8 mouse cellular contexts compared by ENCODE assay signal in the genomic region with DNA sequence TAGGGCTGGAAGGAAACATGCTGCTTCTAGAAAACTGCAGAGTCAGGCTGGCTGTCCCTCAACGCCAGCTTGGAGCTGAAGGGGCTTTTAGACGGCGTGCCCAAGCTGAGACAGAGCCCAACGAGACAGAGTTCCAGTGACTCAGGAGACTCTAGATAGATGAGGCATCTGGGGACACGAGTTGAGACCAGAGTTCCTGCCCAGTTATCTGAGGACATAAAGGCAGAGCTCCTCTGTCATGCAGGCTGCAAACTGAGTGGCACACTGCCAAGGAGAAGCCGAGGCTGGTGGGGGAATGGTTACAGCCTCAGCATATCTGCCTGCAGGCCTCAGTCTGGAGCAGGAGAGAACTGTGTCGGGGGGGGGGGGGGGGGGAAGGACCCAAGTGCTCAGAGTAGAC.
DNase-seq lines count a peak whose midpoint lies in the region; ATAC-seq and TF ChIP-seq lines count a peak whose summit lies in the region.

No protein-coding gene starts in this region.

- no peak overlapping the region for H3K27ac ChIP-seq in liver, adult 2 months (replicated peaks; ENCODE audit: insufficient read depth, low read depth, low read length)
- peak overlapping the region; percentile 49 for H3K27ac ChIP-seq in neural tube, embryonic 13.5 days (replicated peaks)

- H3K27me3 ChIP-seq in liver, adult 2 months (ENCODE audit: control insufficient read depth, insufficient read depth, low read length) = no peaks in the 10 kb centered on the region
- no peaks in the 10 kb centered on the region for H3K27me3 ChIP-seq in neural tube, embryonic 13.5 days

- H3K4me2 ChIP-seq in neural tube, embryonic 13.5 days = no peak overlapping the region

- H3K79me2 ChIP-seq in liver, adult 2 months (ENCODE audit: control insufficient read depth, insufficient read depth, low read length) = no peaks in the 10 kb centered on the region; the same call in 1 of the 2 replicates

- 58% methylated on average over 7 of the region's 7 CpGs for WGBS in liver, adult 2 months
- WGBS in neural tube, embryonic 13.5 days = 28% methylated on average over 7 of the region's 7 CpGs

- H3K4me1 ChIP-seq in liver, adult 2 months (ENCODE audit: control insufficient read depth, insufficient read depth, low read length) = no peaks in the 10 kb centered on the region
- H3K4me1 ChIP-seq in neural tube, embryonic 13.5 days (replicated peaks) = peaks cover 39% of the 10 kb centered on the region

- no peak overlapping the region for H3K4me3 ChIP-seq in liver, adult 2 months (ENCODE audit: insufficient read depth, low read depth, low read length)
- no peak overlapping the region for H3K4me3 ChIP-seq in neural tube, embryonic 13.5 days

- no peaks in the 10 kb centered on the region for H3K9me3 ChIP-seq in neural tube, embryonic 13.5 days

- TF ChIP-seq CTCF in liver, adult 2 months (IDR thresholded peaks at IDR 0.05; ENCODE audit: low read depth, low read length) = no peak

- H3K9ac ChIP-seq in liver, adult 2 months (ENCODE audit: low read depth, low read length) = no peak overlapping the region
- no peak overlapping the region for H3K9ac ChIP-seq in neural tube, embryonic 13.5 days

- DNase-seq in monocyte, adult 2 months (ENCODE audit: low read depth in 1 of 2, low spot score in 2 of 2) = peak; percentile 26 to 30
- peak; percentile 65 to 66 for DNase-seq in cerebellum, postnatal 36 days
- peak; percentile 78 for DNase-seq in heart, adult 8-10 months (ENCODE audit: low spot score)
- peak; percentile 34 for DNase-seq in kidney, adult 9 months
- DNase-seq in liver, adult 2 months (ENCODE audit: extremely low read depth, low read depth, low spot score) = peak; percentile 17
- DNase-seq in thymus, postnatal 0 days (ENCODE audit: low spot score) = no peak

- ATAC-seq in monocyte, adult 5-6 weeks (replicated peaks; ENCODE audit: insufficient number of reproducible peaks, low FRiP score, low TSS enrichment, poor library complexity, severe bottlenecking) = no peak
- peak; percentile 66 for ATAC-seq in neural tube, embryonic 13.5 days (ENCODE audit: low read depth)

- no peak for TF ChIP-seq POLR2A in liver, adult 2 months (IDR thresholded peaks at IDR 0.05; ENCODE audit: extremely low read depth, insufficient read depth, low read length)

- no peaks in the 10 kb centered on the region for H3K36me3 ChIP-seq in liver, adult 2 months (ENCODE audit: control insufficient read depth, insufficient read depth, low read length)
- no peaks in the 10 kb centered on the region for H3K36me3 ChIP-seq in neural tube, embryonic 13.5 days
